Mouse (Mus musculus) liver, embryonic 14.5 days (tissue): ENCODE data around the gene Gm21987.

Experiments used
- CTCF ChIP-seq: IDR thresholded peaks from 2 replicates; pipeline ENCODE4 v1.5.1; 2016; ENCODE audit warnings: antibody characterized with exemption, low read depth, control low read depth
- EP300 ChIP-seq: IDR thresholded peaks from 2 replicates; pipeline ENCODE4 v1.6.1; 2016; ENCODE audit warnings: antibody characterized with exemption, low read depth

DNA sequence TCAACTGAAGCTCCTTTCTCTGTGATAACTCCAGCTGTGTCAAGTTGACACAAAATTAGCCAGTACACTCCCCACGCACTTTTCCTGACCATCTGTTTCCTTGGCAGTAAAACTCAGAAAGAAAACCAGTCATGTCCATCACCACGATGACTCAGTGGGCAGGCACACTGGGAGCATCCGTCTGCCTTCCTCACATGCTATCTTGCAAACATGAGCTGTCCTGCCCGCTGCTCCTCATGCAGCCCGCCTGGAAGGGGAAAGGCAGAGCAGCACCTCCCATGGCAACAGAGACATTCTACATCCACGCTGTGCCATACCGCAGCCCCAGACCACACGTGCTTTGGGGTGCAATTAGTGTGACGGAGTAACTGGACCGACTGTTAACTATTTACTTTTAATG is 21.5 kb downstream of the Gm21987 start:
- TF ChIP-seq CTCF (no peak), EP300 (no peak)
